Mouse (Mus musculus) MEL (cell line): ENCODE measurements around the gene Hnrnph1. TPM values are rescaled to one million over a fixed set of nuclear protein-coding genes. Genes with fewer than 3 reads are reported as not detected.
A peak's percentile ranks its signal among the peaks of the same experiment; 100 is the strongest.

Source experiments
- DNase-seq: peaks from one replicate; pipeline ENCODE4 v3.0.0; 2011; ENCODE audit warnings: low read depth, low spot score
- H3K27ac ChIP-seq: 2 replicates; pipeline ENCODE4 v1.5.1; 2012; ENCODE audit warnings: low read depth, mild to moderate bottlenecking, control low read depth, low read length, moderate library complexity; ENCODE audit not compliant: control insufficient read depth
- H3K27me3 ChIP-seq, 2 experiments: fragments of 150-350 bp in 1 of 2; sonication (generic) in 1 of 2; 2 replicates each; pipeline ENCODE4 v1.6.1; 2012; ENCODE audit warnings: low read length in 2 of 2, mild to moderate bottlenecking in 2 of 2, improper control_type of control experiment in 1 of 2, moderate library complexity in 1 of 2; ENCODE audit not compliant: insufficient read depth in 2 of 2, control insufficient read depth in 1 of 2
- H3K36me3 ChIP-seq, 2 experiments: 2 replicates each; pipeline ENCODE4 v1.6.1; 2012 to 2014; ENCODE audit warnings: low read length in 2 of 2, improper control_type of control experiment in 1 of 2, inconsistent platforms in 1 of 2, mild to moderate bottlenecking in 1 of 2; ENCODE audit not compliant: insufficient read depth in 2 of 2, control insufficient read depth in 1 of 2
- H3K4me1 ChIP-seq, 2 experiments: fragments of 150-350 bp in 1 of 2; sonication (generic) in 1 of 2; 2 replicates each; pipeline ENCODE4 v1.6.1; 2012; ENCODE audit warnings: low read length in 2 of 2, improper control_type of control experiment in 1 of 2, mild to moderate bottlenecking in 1 of 2; ENCODE audit not compliant: insufficient read depth in 2 of 2, control insufficient read depth in 1 of 2
- H3K4me3 ChIP-seq, 2 experiments: fragments of 150-350 bp in 1 of 2; sonication (generic) in 1 of 2; 2 replicates each; pipeline ENCODE4 v1.5.1; 2012; ENCODE audit warnings: low read depth in 2 of 2, low read length in 2 of 2, mild to moderate bottlenecking in 2 of 2, moderate library complexity in 2 of 2, control low read depth in 1 of 2, improper control_type of control experiment in 1 of 2; ENCODE audit not compliant: control insufficient read depth in 1 of 2, insufficient read depth in 1 of 2
- H3K79me2 ChIP-seq: 2 replicates; pipeline ENCODE4 v1.6.1; 2012; ENCODE audit warnings: mild to moderate bottlenecking, low read length, moderate library complexity; ENCODE audit not compliant: control insufficient read depth, poor library complexity, insufficient read depth
- H3K9ac ChIP-seq: 2 replicates; pipeline ENCODE4 v1.6.1; 2012; ENCODE audit warnings: low read depth, mild to moderate bottlenecking, control low read depth, low read length, moderate library complexity; ENCODE audit not compliant: control insufficient read depth, poor library complexity, severe bottlenecking
- H3K9me3 ChIP-seq: fragments of 150-350 bp; sonication (generic); replicated peaks from 2 replicates; pipeline ENCODE4 v1.6.1; 2012; ENCODE audit warnings: mild to moderate bottlenecking, low read length, improper control_type of control experiment, moderate library complexity; ENCODE audit not compliant: insufficient read depth
- CTCF ChIP-seq, 3 experiments: IDR thresholded peaks in 2 of 3; conservative IDR thresholded peaks in 1 of 3; 2 replicates each; pipeline ENCODE4 v1.5.1; 2011 to 2012; ENCODE audit warnings: low read length in 3 of 3, low read depth in 2 of 3, mild to moderate bottlenecking in 2 of 3, improper control_type of control experiment in 1 of 3, inconsistent platforms in 1 of 3, mixed read lengths in 1 of 3, moderate library complexity in 1 of 3; ENCODE audit not compliant: control insufficient read depth in 1 of 3, insufficient read depth in 1 of 3, poor library complexity in 1 of 3, severe bottlenecking in 1 of 3
- E2F4 ChIP-seq: IDR thresholded peaks from 2 replicates; pipeline ENCODE4 v1.6.1; 2011; ENCODE audit warnings: low read depth, low read length, improper control_type of control experiment, borderline replicate concordance
- ELF1 ChIP-seq: IDR thresholded peaks from 2 replicates; pipeline ENCODE4 v1.6.1; 2014; ENCODE audit warnings: low read depth, mild to moderate bottlenecking, inconsistent platforms, low read length, improper control_type of control experiment, moderate library complexity
- EP300 ChIP-seq, 2 experiments: IDR thresholded peaks; 2 replicates each; pipeline ENCODE4 v1.6.1; 2011; ENCODE audit warnings: improper control_type of control experiment in 2 of 2, low read length in 2 of 2, low read depth in 1 of 2, mild to moderate bottlenecking in 1 of 2
- ETS1 ChIP-seq: IDR thresholded peaks from 2 replicates; pipeline ENCODE4 v1.6.1; 2012; ENCODE audit warnings: low read depth, mild to moderate bottlenecking, inconsistent platforms, low read length, improper control_type of control experiment, moderate library complexity
- GABPA ChIP-seq: IDR thresholded peaks from 2 replicates; pipeline ENCODE4 v1.6.1; 2012; ENCODE audit warnings: low read depth, mild to moderate bottlenecking, inconsistent platforms, low read length, improper control_type of control experiment, moderate library complexity
- GATA1 ChIP-seq: IDR thresholded peaks from 2 replicates; pipeline ENCODE4 v1.6.1; 2011; ENCODE audit warnings: low read depth, low read length, improper control_type of control experiment
- MAFK ChIP-seq: IDR thresholded peaks from 2 replicates; pipeline ENCODE4 v1.6.1; 2011; ENCODE audit warnings: low read depth, mild to moderate bottlenecking, low read length, improper control_type of control experiment, borderline replicate concordance
- MAX ChIP-seq: IDR thresholded peaks from 2 replicates; pipeline ENCODE4 v1.6.1; 2011; ENCODE audit warnings: low read length, improper control_type of control experiment
- MAZ ChIP-seq: IDR thresholded peaks from 2 replicates; pipeline ENCODE4 v1.6.1; 2012; ENCODE audit warnings: low read depth, mild to moderate bottlenecking, inconsistent platforms, low read length, improper control_type of control experiment
- MEF2A ChIP-seq: IDR thresholded peaks from 2 replicates; pipeline ENCODE4 v1.6.1; 2014; ENCODE audit warnings: low read depth, mild to moderate bottlenecking, inconsistent platforms, low read length, improper control_type of control experiment; ENCODE audit not compliant: poor library complexity, insufficient replicate concordance, severe bottlenecking; ENCODE audit errors: extremely low read depth
- MXI1 ChIP-seq: IDR thresholded peaks from 2 replicates; pipeline ENCODE4 v1.6.1; 2011; ENCODE audit warnings: mild to moderate bottlenecking, low read depth, low read length, improper control_type of control experiment
- MYB ChIP-seq: IDR thresholded peaks from 2 replicates; pipeline ENCODE4 v1.6.1; 2011; ENCODE audit warnings: mild to moderate bottlenecking, low read depth, low read length, improper control_type of control experiment
- NELFE ChIP-seq: IDR thresholded peaks from 2 replicates; pipeline ENCODE4 v1.6.1; 2011; ENCODE audit warnings: low read depth, low read length, improper control_type of control experiment
- NRF1 ChIP-seq: IDR thresholded peaks from 2 replicates; pipeline ENCODE4 v1.6.1; 2014; ENCODE audit warnings: low read depth, mild to moderate bottlenecking, inconsistent platforms, low read length, improper control_type of control experiment, moderate library complexity; ENCODE audit not compliant: poor library complexity, insufficient read depth, severe bottlenecking
- POLR2A ChIP-seq, 2 experiments: IDR thresholded peaks; 2 replicates each; pipeline ENCODE4 v1.6.1; 2011 to 2012; ENCODE audit warnings: low read length in 2 of 2, mild to moderate bottlenecking in 2 of 2, control low read depth in 1 of 2, improper control_type of control experiment in 1 of 2, low read depth in 1 of 2, moderate library complexity in 1 of 2; ENCODE audit not compliant: control insufficient read depth in 1 of 2, insufficient read depth in 1 of 2, poor library complexity in 1 of 2
- POLR2AphosphoS2 ChIP-seq: IDR thresholded peaks from 2 replicates; pipeline ENCODE4 v1.6.1; 2011; ENCODE audit warnings: low read length, improper control_type of control experiment
- POLR2AphosphoS5 ChIP-seq: IDR thresholded peaks from 2 replicates; pipeline ENCODE4 v1.6.1; 2012; ENCODE audit warnings: low read depth, borderline replicate concordance, mild to moderate bottlenecking, inconsistent platforms, low read length, moderate library complexity, mixed read lengths
- RAD21 ChIP-seq: IDR thresholded peaks from 2 replicates; pipeline ENCODE4 v1.6.1; 2011; ENCODE audit warnings: mild to moderate bottlenecking, low read depth, low read length, improper control_type of control experiment
- RCOR1 ChIP-seq: IDR thresholded peaks from 2 replicates; pipeline ENCODE4 v1.6.1; 2012; ENCODE audit warnings: low read depth, mild to moderate bottlenecking, inconsistent platforms, low read length, improper control_type of control experiment
- TBP ChIP-seq: IDR thresholded peaks from 2 replicates; pipeline ENCODE4 v1.8.0; 2011; ENCODE audit warnings: low read depth, low read length, improper control_type of control experiment
- TCF12 ChIP-seq: IDR thresholded peaks from 2 replicates; pipeline ENCODE4 v1.6.1; 2014; ENCODE audit warnings: low read depth, mild to moderate bottlenecking, inconsistent platforms, low read length, improper control_type of control experiment, moderate library complexity
- USF1 ChIP-seq: IDR thresholded peaks from 2 replicates; pipeline ENCODE4 v1.6.1; 2014; ENCODE audit warnings: low read depth, mild to moderate bottlenecking, inconsistent platforms, low read length, improper control_type of control experiment, moderate library complexity
- ZNF384 ChIP-seq: IDR thresholded peaks from 2 replicates; pipeline ENCODE4 v1.6.1; 2012; ENCODE audit warnings: low read depth, mild to moderate bottlenecking, inconsistent platforms, low read length, improper control_type of control experiment
- polyA plus RNA-seq, 2 experiments: library from polyadenylated mRNA; stranded (reverse) in 1 of 2; unstranded in 1 of 2; fragments of >175 nt in 1 of 2; fragments of >200 nt in 1 of 2; gene quantifications; 2 replicates each; pipeline versions ENCODE4 v1.2.1 to v1.2.4; 2012; ENCODE audit warnings: low replicate concordance in 2 of 2, low read depth in 1 of 2; ENCODE audit not compliant: insufficient read length in 2 of 2, insufficient read depth in 1 of 2, missing spikeins in 1 of 2
- total RNA-seq: library from RNA; depleted of rRNA; stranded (reverse); fragments of 300-350 nt; gene quantifications from 2 replicates; pipeline ENCODE4 v1.2.3, GENCODE M21; 2012

Gene Hnrnph1
- total and polyA plus RNA-seq, 3 experiments: 227 to 552 (median 425) TPM

DNA sequence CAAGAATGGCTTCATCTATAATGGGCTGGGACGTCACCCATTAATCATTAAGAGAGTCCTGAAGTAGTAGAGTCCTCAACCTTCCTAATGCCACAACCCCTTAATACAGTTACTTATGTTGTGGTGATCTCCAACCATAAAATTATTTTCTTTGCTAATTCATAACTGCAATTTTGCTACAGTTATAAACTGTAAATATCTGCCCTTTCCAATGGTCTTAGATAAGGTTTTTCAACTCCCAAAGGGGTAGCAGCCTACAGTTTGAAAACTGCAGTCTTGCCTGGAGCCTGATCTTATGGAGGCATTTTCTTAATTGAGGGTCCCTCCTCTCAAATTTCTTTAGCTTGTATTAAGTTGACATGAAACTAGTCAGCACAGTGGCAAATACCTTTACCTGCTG lies 47.4 kb upstream of the Hnrnph1 start:
- no peaks in the 10 kb centered on the region for H3K27me3 ChIP-seq
- no peaks in the 10 kb centered on the region for H3K9me3 ChIP-seq
- no peak overlapping the region for H3K4me3 ChIP-seq
- DNase-seq: no peak
- no peak overlapping the region for H3K9ac ChIP-seq
- no peak overlapping the region for H3K27ac ChIP-seq
- peaks cover 10 to 18% of the 10 kb centered on the region in 2 experiments for H3K4me1 ChIP-seq
- 0 out of 2 replicates have a peak, but pooled peaks have one; percentile 19 for TF ChIP-seq GATA1
- TF ChIP-seq NELFE: 0 out of 2 replicates have a peak, but pooled peaks have one; percentile 13
- no peak for TF ChIP-seq MEF2A
- TF ChIP-seq MAZ: no peak
- TF ChIP-seq MAX: no peak
- peak; percentile 40 to 68 for TF ChIP-seq EP300 (IDR thresholded peaks at IDR 0.05; ENCODE audit: low read depth in 1 of 2, low read length in 2 of 2)
- no peak for TF ChIP-seq RAD21
- TF ChIP-seq MYB: peak; percentile 70
- TF ChIP-seq TCF12: no peak
- TF ChIP-seq RCOR1: no peak
- peaks cover 0 to 27% of the 10 kb centered on the region in 2 experiments; a peak in 3 of 4 replicates for H3K36me3 ChIP-seq
- H3K79me2 ChIP-seq: peaks cover 17% of the 10 kb centered on the region

DNA sequence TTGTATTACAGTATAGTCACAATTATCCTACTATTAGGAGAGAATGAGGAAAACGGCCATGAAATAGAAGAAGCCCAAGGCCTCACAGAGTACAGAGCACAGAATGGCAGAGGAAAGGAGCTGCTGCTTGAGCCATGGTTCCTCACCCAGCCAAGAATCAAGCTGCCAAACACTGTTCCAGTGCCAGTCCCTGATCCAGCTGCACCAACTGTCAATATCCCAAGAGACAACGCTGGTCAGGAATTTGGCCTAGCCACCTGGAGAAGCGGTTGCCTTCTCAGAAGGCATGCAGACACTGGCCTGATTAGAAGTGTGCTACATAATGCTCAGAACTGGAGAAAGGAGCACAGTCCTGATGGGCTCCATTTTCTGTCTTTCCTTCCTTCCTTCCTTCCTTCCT lies 43.6 kb upstream of the Hnrnph1 start:
- no peak for DNase-seq
- H3K27me3 ChIP-seq: no peaks in the 10 kb centered on the region
- H3K9ac ChIP-seq: no peak overlapping the region
- no peaks in the 10 kb centered on the region for H3K79me2 ChIP-seq
- H3K36me3 ChIP-seq: peaks cover 0 to 35% of the 10 kb centered on the region in 2 experiments; a peak in 2 of 4 replicates
- no peaks in the 10 kb centered on the region for H3K9me3 ChIP-seq
- peaks cover 19 to 23% of the 10 kb centered on the region in 2 experiments for H3K4me1 ChIP-seq
- no peak overlapping the region for H3K4me3 ChIP-seq
- TF ChIP-seq MAFK (no peak), EP300 (IDR thresholded peaks at IDR 0.05; ENCODE audit: low read depth in 1 of 2, low read length in 2 of 2) (no peak), TBP (no peak), POLR2AphosphoS2 (no peak), ZNF384 (no peak), POLR2A (IDR thresholded peaks at IDR 0.05; ENCODE audit: control insufficient read depth in 1 of 2, insufficient read depth in 1 of 2, low read depth in 1 of 2, low read length in 2 of 2, poor library complexity in 1 of 2) (no peak), GATA1 (no peak), E2F4 (no peak), RCOR1 (no peak), GABPA (no peak), POLR2AphosphoS5 (no peak), CTCF (IDR thresholded peaks at IDR 0.05 in 2 of 3, conservative IDR thresholded peaks at IDR 0.05 in 1 of 3; ENCODE audit: control insufficient read depth in 1 of 3, insufficient read depth in 1 of 3, low read depth in 2 of 3, low read length in 3 of 3, poor library complexity in 1 of 3, severe bottlenecking in 1 of 3) (no peak), MXI1 (no peak), TCF12 (no peak), NRF1 (no peak), NELFE (no peak), ETS1 (no peak), USF1 (no peak), ELF1 (no peak)
- no peak overlapping the region for H3K27ac ChIP-seq
